Mouse (Mus musculus): ENCODE measurements around the gene Ptpn14. TPM values are rescaled to one million over a fixed set of nuclear protein-coding genes. Genes with fewer than 3 reads are reported as not detected.

Ptpn14 gene
- polyA plus RNA-seq, 1 experiment = 2.6 TPM

DNA sequence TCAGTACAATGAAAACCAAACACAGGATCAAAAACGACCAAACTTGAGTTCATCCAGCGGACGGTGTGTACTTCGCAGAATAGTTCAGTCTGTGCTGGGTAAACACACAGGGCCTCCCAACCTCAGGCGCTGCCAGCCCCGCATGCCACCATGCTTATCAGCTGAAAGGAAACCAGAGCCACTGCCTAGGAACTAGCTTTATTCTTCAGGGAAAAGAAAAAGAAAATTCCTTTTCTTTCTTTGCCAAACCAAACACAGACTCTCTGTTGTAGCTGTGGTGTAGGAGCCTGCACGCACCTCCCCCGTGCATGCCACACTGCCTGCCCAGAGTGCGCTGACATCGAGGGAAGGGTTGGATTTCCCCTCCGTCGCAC is 132.9 kb downstream of the Ptpn14 start:
- H3K27ac ChIP-seq (ENCODE audit: control insufficient read depth, insufficient read depth, low read depth, low read length, poor library complexity) = no peak overlapping the region
- WGBS = 53% methylated on average over 12 of the region's 12 CpGs
- H3K4me3 ChIP-seq (replicated peaks; ENCODE audit: control insufficient read depth, low read depth, low read length) = no peak overlapping the region
- TF ChIP-seq POLR2A (IDR thresholded peaks at IDR 0.05; ENCODE audit: borderline replicate concordance, control insufficient read depth, low read depth, low read length) = no peak
- no peak for TF ChIP-seq CTCF (IDR thresholded peaks at IDR 0.05; ENCODE audit: control insufficient read depth, insufficient read depth, low read length)
- 0 out of 2 replicates have a peak, but pooled peaks cover 1% of the 10 kb centered on the region for H3K4me1 ChIP-seq (ENCODE audit: control insufficient read depth, insufficient read depth, low read length)

DNA sequence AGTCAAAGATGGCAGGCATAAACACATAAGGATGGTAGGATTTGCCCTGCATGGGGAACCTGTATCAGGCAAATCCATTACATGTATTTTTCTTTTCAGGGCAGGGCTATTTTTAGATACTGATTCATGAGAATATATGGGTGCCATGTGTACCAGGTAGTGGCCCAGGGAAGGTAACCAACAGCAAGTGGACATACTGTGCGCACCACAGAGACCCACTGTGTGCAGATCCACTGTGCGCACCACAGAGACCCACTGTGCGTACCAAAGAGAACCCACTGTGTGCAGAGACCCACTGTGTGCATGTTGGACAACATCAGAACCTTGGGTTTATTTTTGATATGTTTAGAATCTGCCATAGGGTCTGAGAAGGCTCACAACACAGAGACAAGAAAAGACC is 135.7 kb downstream of the Ptpn14 start:
- H3K4me3 ChIP-seq (replicated peaks; ENCODE audit: control insufficient read depth, low read depth, low read length) = no peak overlapping the region
- H3K27ac ChIP-seq (ENCODE audit: control insufficient read depth, insufficient read depth, low read depth, low read length, poor library complexity) = no peak overlapping the region
- peaks cover 1% of the 10 kb centered on the region; the same call in 1 of the 2 replicates for H3K4me1 ChIP-seq (ENCODE audit: control insufficient read depth, insufficient read depth, low read length)
- WGBS = 91% methylated on average over 3 of the region's 3 CpGs
- TF ChIP-seq POLR2A (IDR thresholded peaks at IDR 0.05; ENCODE audit: borderline replicate concordance, control insufficient read depth, low read depth, low read length) (no peak), CTCF (IDR thresholded peaks at IDR 0.05; ENCODE audit: control insufficient read depth, insufficient read depth, low read length) (no peak)

DNA sequence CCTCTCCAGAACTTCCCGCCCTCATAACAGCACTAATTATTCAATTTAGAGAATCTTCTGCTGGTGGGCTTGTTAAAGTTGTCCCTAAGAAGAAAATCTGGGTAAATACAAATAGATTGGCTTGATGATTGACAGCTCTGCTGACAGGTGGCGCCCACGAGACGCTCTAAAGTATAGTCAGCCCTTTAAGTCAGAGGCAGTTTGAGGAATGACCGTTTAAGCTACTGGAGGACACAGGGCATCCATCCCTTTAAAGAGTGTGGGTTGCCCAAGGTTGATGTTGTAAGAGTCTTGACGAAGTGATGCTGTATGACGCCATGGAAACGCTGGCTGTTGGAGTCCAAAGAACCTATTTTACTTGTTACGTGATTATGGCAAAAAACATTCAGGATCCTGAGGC is 136.2 kb downstream of the Ptpn14 start:
- no peak overlapping the region for H3K4me3 ChIP-seq (replicated peaks; ENCODE audit: control insufficient read depth, low read depth, low read length)
- no peak for TF ChIP-seq CTCF (IDR thresholded peaks at IDR 0.05; ENCODE audit: control insufficient read depth, insufficient read depth, low read length)
- TF ChIP-seq POLR2A (IDR thresholded peaks at IDR 0.05; ENCODE audit: borderline replicate concordance, control insufficient read depth, low read depth, low read length) = no peak
- no peak overlapping the region for H3K27ac ChIP-seq (ENCODE audit: control insufficient read depth, insufficient read depth, low read depth, low read length, poor library complexity)
- WGBS = 69% methylated on average over 9 of the region's 9 CpGs
- H3K4me1 ChIP-seq (ENCODE audit: control insufficient read depth, insufficient read depth, low read length) = peaks cover 1% of the 10 kb centered on the region; the same call in 1 of the 2 replicates

DNA sequence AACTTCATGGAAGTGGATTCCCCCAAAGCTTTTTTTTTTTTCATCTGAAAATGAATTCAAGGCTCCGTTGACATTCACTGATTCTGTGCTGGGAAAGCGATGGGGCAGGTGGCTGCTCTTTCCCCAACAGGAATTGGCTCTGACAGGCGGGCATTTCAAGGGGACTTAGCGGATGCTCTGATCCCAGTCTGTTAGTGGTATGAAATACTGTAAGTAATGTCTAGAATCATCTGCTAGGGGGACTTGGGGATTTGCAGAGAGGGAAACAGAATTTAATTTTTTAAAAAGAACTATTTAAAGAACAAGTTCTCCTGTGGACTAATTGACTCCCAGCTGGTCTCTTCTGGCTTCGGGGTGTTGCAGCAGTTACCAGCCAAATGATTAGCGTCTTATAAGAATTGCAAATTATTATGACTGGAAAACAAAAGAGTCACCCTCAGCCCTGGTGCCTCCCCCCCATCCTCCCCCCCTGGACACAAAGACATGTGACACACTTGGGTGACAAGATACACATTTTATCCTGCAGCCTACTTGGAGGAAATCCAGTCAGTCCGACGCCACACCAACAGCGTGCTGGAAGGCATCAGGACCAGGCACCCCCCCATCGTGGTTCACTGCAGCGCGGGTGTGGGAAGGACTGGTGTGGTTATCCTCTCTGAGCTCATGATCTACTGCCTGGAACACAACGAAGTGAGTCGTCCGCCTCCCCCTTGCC is 136.9 kb downstream of the Ptpn14 start:
- TF ChIP-seq POLR2A (IDR thresholded peaks at IDR 0.05; ENCODE audit: borderline replicate concordance, control insufficient read depth, low read depth, low read length) = no peak
- no peak for TF ChIP-seq CTCF (IDR thresholded peaks at IDR 0.05; ENCODE audit: control insufficient read depth, insufficient read depth, low read length)
- peaks cover 1% of the 10 kb centered on the region; the same call in 1 of the 2 replicates for H3K4me1 ChIP-seq (ENCODE audit: control insufficient read depth, insufficient read depth, low read length)
- 73% methylated on average over 15 of the region's 15 CpGs for WGBS

DNA sequence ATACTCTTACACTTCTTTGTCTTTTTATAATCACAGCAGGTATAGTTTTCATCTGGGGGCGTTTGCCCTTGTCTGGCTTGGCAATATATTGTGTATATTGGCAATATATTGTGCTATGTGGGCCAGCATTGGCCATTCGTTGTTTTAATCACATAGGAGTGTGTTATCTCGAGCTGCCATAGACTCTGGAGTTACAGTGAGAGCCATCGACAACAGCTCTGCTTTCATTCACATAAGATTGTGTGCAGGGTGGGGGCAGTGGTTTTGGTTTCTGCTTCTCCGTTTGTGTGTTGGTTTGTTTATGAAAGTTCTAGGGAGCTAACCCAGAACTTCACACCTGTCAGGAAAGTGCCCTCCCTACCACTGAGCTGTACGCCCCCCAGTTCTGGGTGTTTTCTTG is 138.6 kb downstream of the Ptpn14 start:
- no peak overlapping the region for H3K27ac ChIP-seq (ENCODE audit: control insufficient read depth, insufficient read depth, low read depth, low read length, poor library complexity)

More for the DNA sequence above, 136.9 kb downstream of the Ptpn14 start:
- Histone ChIP-seq H3K4me3 (replicated peaks; ENCODE audit: control insufficient read depth, low read depth, low read length) (no peak overlapping the region), H3K27ac (ENCODE audit: control insufficient read depth, insufficient read depth, low read depth, low read length, poor library complexity) (no peak overlapping the region)

DNA sequence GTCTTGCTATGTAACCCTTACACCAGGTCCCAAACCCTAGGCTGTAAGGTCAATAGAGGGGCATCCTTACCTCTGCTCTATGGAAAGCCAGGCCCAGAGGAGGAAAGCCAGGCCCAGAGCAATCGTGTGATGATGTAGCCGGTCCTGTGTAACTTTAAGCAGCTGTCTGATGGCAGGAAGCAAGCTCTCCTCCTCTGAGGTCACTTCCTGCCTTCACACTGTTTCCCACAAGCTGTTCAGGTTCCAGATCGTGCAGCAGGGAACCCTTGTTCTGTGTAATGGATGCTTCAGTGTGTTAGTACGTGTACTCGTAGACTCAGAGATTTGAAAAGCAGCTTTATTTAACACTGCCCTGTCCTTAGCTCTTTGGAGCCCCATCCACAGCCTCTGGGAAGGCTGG is 139.0 kb downstream of the Ptpn14 start:
- Histone ChIP-seq H3K4me3 (replicated peaks; ENCODE audit: control insufficient read depth, low read depth, low read length) (no peak overlapping the region), H3K4me1 (ENCODE audit: control insufficient read depth, insufficient read depth, low read length) (peaks cover 1% of the 10 kb centered on the region; the same call in 1 of the 2 replicates), H3K27ac (ENCODE audit: control insufficient read depth, insufficient read depth, low read depth, low read length, poor library complexity) (no peak overlapping the region)
- TF ChIP-seq CTCF (IDR thresholded peaks at IDR 0.05; ENCODE audit: control insufficient read depth, insufficient read depth, low read length) = no peak
- no peak for TF ChIP-seq POLR2A (IDR thresholded peaks at IDR 0.05; ENCODE audit: borderline replicate concordance, control insufficient read depth, low read depth, low read length)
- WGBS = 25% methylated on average over 5 of the region's 5 CpGs

More for the DNA sequence above, 138.6 kb downstream of the Ptpn14 start:
- no peak overlapping the region for H3K4me3 ChIP-seq (replicated peaks; ENCODE audit: control insufficient read depth, low read depth, low read length)
- peaks cover 1% of the 10 kb centered on the region; the same call in 1 of the 2 replicates for H3K4me1 ChIP-seq (ENCODE audit: control insufficient read depth, insufficient read depth, low read length)
- WGBS = 55% methylated on average over 6 of the region's 6 CpGs
- TF ChIP-seq CTCF (IDR thresholded peaks at IDR 0.05; ENCODE audit: control insufficient read depth, insufficient read depth, low read length) (no peak), POLR2A (IDR thresholded peaks at IDR 0.05; ENCODE audit: borderline replicate concordance, control insufficient read depth, low read depth, low read length) (no peak)

DNA sequence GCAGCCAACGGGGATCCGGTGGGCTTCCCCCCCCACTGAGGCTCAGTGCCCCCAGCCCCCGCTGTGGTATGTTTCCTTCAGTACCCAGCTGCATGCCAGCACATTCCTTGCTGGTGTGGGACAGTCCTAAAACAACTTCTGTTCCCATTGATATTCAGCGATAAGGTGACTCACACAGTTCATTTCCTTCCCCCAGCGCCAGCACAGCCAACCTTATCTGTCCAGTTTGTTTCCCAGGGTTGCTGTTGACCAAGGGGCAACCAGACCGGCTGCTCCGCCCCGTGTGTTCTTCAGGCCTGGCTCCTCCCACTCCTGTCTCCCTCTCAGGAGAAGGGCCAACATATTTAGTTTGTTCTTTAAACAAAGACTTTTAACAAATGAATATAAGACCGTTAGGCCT is 139.4 kb downstream of the Ptpn14 start:
- Histone ChIP-seq H3K4me1 (ENCODE audit: control insufficient read depth, insufficient read depth, low read length) (peaks cover 1% of the 10 kb centered on the region; the same call in 1 of the 2 replicates), H3K27ac (ENCODE audit: control insufficient read depth, insufficient read depth, low read depth, low read length, poor library complexity) (no peak overlapping the region), H3K4me3 (replicated peaks; ENCODE audit: control insufficient read depth, low read depth, low read length) (no peak overlapping the region)
- TF ChIP-seq POLR2A (IDR thresholded peaks at IDR 0.05; ENCODE audit: borderline replicate concordance, control insufficient read depth, low read depth, low read length) (no peak), CTCF (IDR thresholded peaks at IDR 0.05; ENCODE audit: control insufficient read depth, insufficient read depth, low read length) (no peak)
- 26% methylated on average over 9 of the region's 9 CpGs for WGBS

DNA sequence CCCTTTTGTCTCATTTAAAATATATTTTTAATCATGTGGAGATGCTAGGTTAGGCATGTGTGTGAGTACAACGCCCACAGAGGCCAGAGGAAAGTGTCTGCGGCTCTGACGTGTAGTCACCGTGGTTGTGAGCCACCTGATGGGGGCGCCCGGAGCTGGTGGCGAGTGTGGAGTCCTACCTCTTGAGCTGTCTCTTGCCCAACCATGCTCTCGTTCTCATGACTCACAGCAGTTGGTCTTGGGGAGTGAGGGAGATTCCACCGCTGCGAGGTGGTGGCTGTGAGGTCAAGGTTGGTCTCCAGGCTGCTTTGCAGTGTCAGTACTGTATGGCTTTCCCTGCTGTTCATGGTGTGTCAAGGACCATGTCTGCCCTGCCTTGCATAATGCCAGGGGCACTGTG is 140.0 kb downstream of the Ptpn14 start:
- WGBS = 68% methylated on average over 10 of the region's 10 CpGs
- no peak for TF ChIP-seq POLR2A (IDR thresholded peaks at IDR 0.05; ENCODE audit: borderline replicate concordance, control insufficient read depth, low read depth, low read length)
- no peak for TF ChIP-seq CTCF (IDR thresholded peaks at IDR 0.05; ENCODE audit: control insufficient read depth, insufficient read depth, low read length)
- Histone ChIP-seq H3K27ac (ENCODE audit: control insufficient read depth, insufficient read depth, low read depth, low read length, poor library complexity) (no peak overlapping the region), H3K4me1 (ENCODE audit: control insufficient read depth, insufficient read depth, low read length) (peaks cover 1% of the 10 kb centered on the region; the same call in 1 of the 2 replicates), H3K4me3 (replicated peaks; ENCODE audit: control insufficient read depth, low read depth, low read length) (no peak overlapping the region)
